In the genomic region with DNA sequence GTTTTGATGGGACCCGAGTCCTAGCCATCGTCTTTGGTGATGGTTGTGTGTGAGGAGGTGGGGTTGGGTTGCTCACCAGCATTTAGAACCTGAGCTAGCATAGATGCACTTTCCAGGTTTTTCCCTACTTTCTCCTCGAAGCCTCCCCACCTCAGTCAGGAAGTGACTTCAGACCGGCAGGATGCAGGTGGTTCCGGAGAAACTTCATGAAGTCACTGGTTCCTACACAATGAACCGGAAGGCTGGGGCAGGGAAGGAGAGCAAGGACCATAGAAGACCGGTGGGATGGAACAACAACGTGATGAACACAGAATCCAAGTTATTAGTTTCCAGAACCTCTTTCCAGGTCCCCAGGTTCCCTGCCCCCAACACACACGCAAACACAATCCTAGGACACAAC, we compare ENCODE assay signal across 11 mouse cellular contexts. TPM values are rescaled to one million over a fixed set of nuclear protein-coding genes. Genes with fewer than 3 reads are reported as not detected.
A peak's percentile ranks its signal among the peaks of the same experiment; 100 is the strongest.
DNase-seq lines count a peak whose midpoint lies in the region; ATAC-seq and TF ChIP-seq lines count a peak whose summit lies in the region.
"Had no signal": no experiment of that assay in that cellular context is flagged by ENCODE, and none has a peak within 500 bp of the region (broad histone marks: within the 10 kb centered on the region; RNA-seq: fewer than 3 reads in every experiment).

No protein-coding gene starts in this region.

- TF ChIP-seq CTCF in gastrocnemius, adult 2 months (IDR thresholded peaks at IDR 0.05), result no peak
- TF ChIP-seq CTCF in heart, adult 2 months (IDR thresholded peaks at IDR 0.05), result no peak
- TF ChIP-seq CTCF in lung, postnatal 0 days (IDR thresholded peaks at IDR 0.05), result no peak

- peak overlapping the region; percentile 92 for H3K27ac ChIP-seq in gastrocnemius, adult 2 months
- H3K27ac ChIP-seq in heart, adult 2 months, result peak overlapping the region; percentile 94
- H3K27ac ChIP-seq in intestine, embryonic 15.5 days, result peak overlapping the region; percentile 4
- peak overlapping the region; percentile 81 for H3K27ac ChIP-seq in lung, postnatal 0 days (ENCODE audit: low read length)
- H3K27ac ChIP-seq: midbrain, embryonic 13.5 days; stomach, embryonic 15.5 days had no signal

- no peak for ATAC-seq in intestine, embryonic 15.5 days
- peak; percentile 49 for ATAC-seq in lung, postnatal 0 days
- ATAC-seq: midbrain, embryonic 13.5 days had no signal

- peak overlapping the region; percentile 9; the same call in 1 of the 2 replicates for H3K4me2 ChIP-seq in intestine, embryonic 15.5 days (replicated peaks)
- H3K4me2 ChIP-seq in lung, postnatal 0 days (replicated peaks; ENCODE audit: low read depth, low read length), result no peak overlapping the region
- H3K4me2 ChIP-seq: midbrain, embryonic 13.5 days; stomach, embryonic 15.5 days had no signal

- no peaks in the 10 kb centered on the region for H3K79me2 ChIP-seq in heart, adult 2 months (replicated peaks; ENCODE audit: control insufficient read depth, insufficient read depth, low read length)

- DNase-seq in gastrocnemius, adult 2 months, result no peak
- DNase-seq in gastrocnemius, postnatal 36 days, result no peak
- DNase-seq in heart, adult 2 months, result peak; percentile 70 to 80
- peak; percentile 75 for DNase-seq in lung, postnatal 0 days (ENCODE audit: low spot score)
- no peak for DNase-seq in spleen, postnatal 36 days (ENCODE audit: low spot score in 2 of 2)
- DNase-seq in layer of hippocampus, adult 18-20 months (ENCODE audit: low spot score in 2 of 2), result no peak
- DNase-seq in layer of hippocampus, adult 9-11 months, result no peak
- DNase-seq: cerebellum, postnatal 14 days had no signal

- peaks cover 3% of the 10 kb centered on the region for H3K36me3 ChIP-seq in heart, adult 2 months (ENCODE audit: control insufficient read depth, insufficient read depth, low read length)
- no peaks in the 10 kb centered on the region for H3K36me3 ChIP-seq in intestine, embryonic 15.5 days
- no peaks in the 10 kb centered on the region for H3K36me3 ChIP-seq in lung, postnatal 0 days (ENCODE audit: insufficient read depth, low read length)
- H3K36me3 ChIP-seq: midbrain, embryonic 13.5 days; stomach, embryonic 15.5 days had no signal

- TF ChIP-seq POLR2A in heart, adult 2 months (IDR thresholded peaks at IDR 0.05; ENCODE audit: insufficient read depth, low read depth, low read length), result peak; percentile 68; the same call in 1 of the 2 replicates

- H3K9ac ChIP-seq in heart, adult 2 months (ENCODE audit: low read depth, low read length), result peak overlapping the region; percentile 7; the same call in 1 of the 2 replicates
- no peak overlapping the region for H3K9ac ChIP-seq in intestine, embryonic 15.5 days
- H3K9ac ChIP-seq in lung, postnatal 0 days (replicated peaks; ENCODE audit: low read depth), result no peak overlapping the region
- H3K9ac ChIP-seq: midbrain, embryonic 13.5 days; stomach, embryonic 15.5 days had no signal

- peaks cover 9% of the 10 kb centered on the region for H3K4me1 ChIP-seq in heart, adult 2 months (ENCODE audit: control insufficient read depth, insufficient read depth, low read length)
- H3K4me1 ChIP-seq in intestine, embryonic 15.5 days (replicated peaks), result peaks cover 25% of the 10 kb centered on the region
- peaks cover 26% of the 10 kb centered on the region for H3K4me1 ChIP-seq in lung, postnatal 0 days (ENCODE audit: insufficient read depth, low read depth, low read length)

- H3K27me3 ChIP-seq in heart, adult 2 months (ENCODE audit: control insufficient read depth, insufficient read depth, low read length), result no peaks in the 10 kb centered on the region
- H3K27me3 ChIP-seq in intestine, embryonic 15.5 days (replicated peaks), result peaks cover 16% of the 10 kb centered on the region
- no peaks in the 10 kb centered on the region for H3K27me3 ChIP-seq in lung, postnatal 0 days (replicated peaks; ENCODE audit: insufficient read depth, low read length)

- peak overlapping the region; percentile 78 for H3K4me3 ChIP-seq in gastrocnemius, adult 2 months
- peak overlapping the region; percentile 25 for H3K4me3 ChIP-seq in heart, adult 2 months
- no peak overlapping the region for H3K4me3 ChIP-seq in intestine, embryonic 15.5 days (replicated peaks)
- no peak overlapping the region for H3K4me3 ChIP-seq in lung, postnatal 0 days (ENCODE audit: low read depth, low read length)
- H3K4me3 ChIP-seq: midbrain, embryonic 13.5 days; stomach, embryonic 15.5 days had no signal

- H3K9me3 ChIP-seq in intestine, embryonic 15.5 days, result no peaks in the 10 kb centered on the region
- no peaks in the 10 kb centered on the region for H3K9me3 ChIP-seq in lung, postnatal 0 days (ENCODE audit: low read length)
- H3K9me3 ChIP-seq: midbrain, embryonic 13.5 days; stomach, embryonic 15.5 days had no signal

- intact Hi-C loops in gastrocnemius, adult 2 months (cut with DNase I), result no loop called here
- intact Hi-C loops in gastrocnemius, postnatal 36 days (cut with DNase I), result no loop called here
- intact Hi-C loops in heart, adult 2 months (cut with DNase I), result no loop called here

- peak; percentile 100 for TF ChIP-seq EP300 in heart, adult 2 months (IDR thresholded peaks at IDR 0.05; ENCODE audit: insufficient read depth, low read depth, low read length)
- peak; percentile 96 for TF ChIP-seq EP300 in lung, postnatal 0 days (IDR thresholded peaks at IDR 0.05)

- 47% methylated on average over 9 of the region's 9 CpGs for WGBS in heart, adult 2 months
- 74% methylated on average over 9 of the region's 9 CpGs for WGBS in intestine, embryonic 15.5 days
- WGBS in lung, postnatal 0 days, result 62% methylated on average over 9 of the region's 9 CpGs

RNA-seq across cellular contexts. Expression of gene Slc16a13, which starts 2.9 kb away (rescaled TPM):
- under 1 TPM; 0.28 to 0.67 TPM for total RNA-seq in gastrocnemius, adult 2 months (2021)
- under 1 TPM; 0.74 to 0.94 TPM for total RNA-seq in gastrocnemius, postnatal 36 days (2021)
- total RNA-seq in heart, adult 2 months (2021), result 1 to 10 TPM; 2.2 to 2.8 TPM
- polyA plus RNA-seq in heart, adult 2 months (2012; rRNA removed), result 4.0 and 7.4 TPM in 2 replicates
- 13.2 and 16.0 TPM in 2 replicates for polyA plus RNA-seq in intestine, embryonic 15.5 days (2015; fragmentation: Nextera tagmentation; extraction: Ambion mirVana)
- 4.5 and 6.0 TPM in 2 replicates for polyA plus RNA-seq in lung, postnatal 0 days (2015; fragmentation: Nextera tagmentation; extraction: Ambion mirVana)
- total RNA-seq in layer of hippocampus, adult 18-20 months (2021), result 1 to 10 TPM; 6.2 to 9.0 TPM

RNA-seq across cellular contexts. Expression of gene Bcl6b, which starts 5.9 kb away (rescaled TPM):
- 1 to 10 TPM; 1.4 to 2.6 TPM for total RNA-seq in gastrocnemius, adult 2 months (2021)
- total RNA-seq in gastrocnemius, postnatal 36 days (2021), result 1 to 10 TPM; 3.7 to 6.5 TPM
- 10 to 100 TPM in 1 of 2 experiments, 1 to 10 TPM in 1; 9.1 to 13.7 TPM for total RNA-seq in heart, adult 2 months (2021)
- polyA plus RNA-seq in heart, adult 2 months (2012; rRNA removed), result 18.9 and 21.0 TPM in 2 replicates
- 11.1 and 11.9 TPM in 2 replicates for polyA plus RNA-seq in intestine, embryonic 15.5 days (2015; fragmentation: Nextera tagmentation; extraction: Ambion mirVana)
- 19.2 and 31.6 TPM in 2 replicates for polyA plus RNA-seq in lung, postnatal 0 days (2015; fragmentation: Nextera tagmentation; extraction: Ambion mirVana)
- total RNA-seq in layer of hippocampus, adult 18-20 months (2021), result 1 to 10 TPM in 1 of 2 experiments, under 1 TPM in 1; 0.92 to 1.1 TPM

RNA-seq across cellular contexts. Expression of gene Slc16a11, which starts 11.2 kb away (rescaled TPM):
- not detected for total RNA-seq in gastrocnemius, adult 2 months (2021)
- total RNA-seq in gastrocnemius, postnatal 36 days (2021), result under 1 TPM; 0.46 to 0.49 TPM
- total RNA-seq in heart, adult 2 months (2021), result under 1 TPM; 0.34 to 0.52 TPM
- 1.1 and 9.6 TPM in 2 replicates for polyA plus RNA-seq in heart, adult 2 months (2012; rRNA removed)
- 2.9 and 3.7 TPM in 2 replicates for polyA plus RNA-seq in intestine, embryonic 15.5 days (2015; fragmentation: Nextera tagmentation; extraction: Ambion mirVana)
- 7.9 TPM in 2 replicates for polyA plus RNA-seq in lung, postnatal 0 days (2015; fragmentation: Nextera tagmentation; extraction: Ambion mirVana)
- total RNA-seq in layer of hippocampus, adult 18-20 months (2021), result 10 to 100 TPM; 28.6 to 30.6 TPM

RNA-seq across cellular contexts. Expression of gene 0610010K14Rik, which starts 14.0 kb away (rescaled TPM):
- total RNA-seq in gastrocnemius, adult 2 months (2021), result 10 to 100 TPM; 33.4 to 37.0 TPM
- 10 to 100 TPM; 29.3 to 31.9 TPM for total RNA-seq in gastrocnemius, postnatal 36 days (2021)
- 10 to 100 TPM; 30.7 to 34.5 TPM for total RNA-seq in heart, adult 2 months (2021)
- 38.9 and 48.1 TPM in 2 replicates for polyA plus RNA-seq in heart, adult 2 months (2012; rRNA removed)
- polyA plus RNA-seq in intestine, embryonic 15.5 days (2015; fragmentation: Nextera tagmentation; extraction: Ambion mirVana), result 133 and 138 TPM in 2 replicates
- polyA plus RNA-seq in lung, postnatal 0 days (2015; fragmentation: Nextera tagmentation; extraction: Ambion mirVana), result 115 and 118 TPM in 2 replicates
- 10 to 100 TPM; 39.7 to 45.9 TPM for total RNA-seq in layer of hippocampus, adult 18-20 months (2021)

RNA-seq across cellular contexts. Expression of gene Gm21988, which starts 15.9 kb away (rescaled TPM):
- 1 to 10 TPM; 3.7 to 4.4 TPM for total RNA-seq in gastrocnemius, adult 2 months (2021)
- total RNA-seq in gastrocnemius, postnatal 36 days (2021), result 1 to 10 TPM; 1.3 to 2.4 TPM
- 1 to 10 TPM; 2.0 to 3.4 TPM for total RNA-seq in heart, adult 2 months (2021)
- 5.0 and 5.5 TPM in 2 replicates for polyA plus RNA-seq in heart, adult 2 months (2012; rRNA removed)
- polyA plus RNA-seq in intestine, embryonic 15.5 days (2015; fragmentation: Nextera tagmentation; extraction: Ambion mirVana), result 8.8 and 10.6 TPM in 2 replicates
- 11.0 and 15.3 TPM in 2 replicates for polyA plus RNA-seq in lung, postnatal 0 days (2015; fragmentation: Nextera tagmentation; extraction: Ambion mirVana)
- 1 to 10 TPM; 5.6 to 6.7 TPM for total RNA-seq in layer of hippocampus, adult 18-20 months (2021)

Comparison
In these comparisons a context has a peak if more than half of its experiments do, and no peak if none do; other contexts are left out.
1. DNase-seq: peak in heart, adult 2 months (2 of 2) and lung, postnatal 0 days (single experiment); none in gastrocnemius, adult 2 months (single experiment), gastrocnemius, postnatal 36 days (0 of 2), spleen, postnatal 36 days (0 of 2), layer of hippocampus, adult 18-20 months (0 of 2) and layer of hippocampus, adult 9-11 months (single experiment).
2. H3K27ac ChIP-seq: peak in every context shown above with its lines; median percentile 94 in heart, adult 2 months; 92 in gastrocnemius, adult 2 months; 81 in lung, postnatal 0 days; 4 in intestine, embryonic 15.5 days.
3. H3K4me3 ChIP-seq: peak in gastrocnemius, adult 2 months (single experiment) and heart, adult 2 months (single experiment); none in intestine, embryonic 15.5 days (single experiment) and lung, postnatal 0 days (single experiment).
4. RNA of gene Slc16a11, which starts 11.2 kb away (total RNA-seq): 28.6 to 30.6 TPM in layer of hippocampus, adult 18-20 months; 0.34 to 0.52 TPM in heart, adult 2 months, 0.46 to 0.49 TPM in gastrocnemius, postnatal 36 days and not detected in gastrocnemius, adult 2 months; every median in the first group is over 10 times any median in the second.